Mouse (Mus musculus): ENCODE measurements at regions not wholly inside any gene's neighbourhood (a gene's known extent, or its start where the extent isn't known, plus 50 kb on each side); places are given as distances from the start of the nearest gene placed in this dataset.

GRCm38 (mm10) chr16:37459533-37459890, 74.8 kb upstream of the Stxbp5l start:
- DNase-seq, result no peak

GRCm38 (mm10) chr16:37458592-37459532, 74.1 kb upstream of the Stxbp5l start:
- DNase-seq, result no peak

DNA sequence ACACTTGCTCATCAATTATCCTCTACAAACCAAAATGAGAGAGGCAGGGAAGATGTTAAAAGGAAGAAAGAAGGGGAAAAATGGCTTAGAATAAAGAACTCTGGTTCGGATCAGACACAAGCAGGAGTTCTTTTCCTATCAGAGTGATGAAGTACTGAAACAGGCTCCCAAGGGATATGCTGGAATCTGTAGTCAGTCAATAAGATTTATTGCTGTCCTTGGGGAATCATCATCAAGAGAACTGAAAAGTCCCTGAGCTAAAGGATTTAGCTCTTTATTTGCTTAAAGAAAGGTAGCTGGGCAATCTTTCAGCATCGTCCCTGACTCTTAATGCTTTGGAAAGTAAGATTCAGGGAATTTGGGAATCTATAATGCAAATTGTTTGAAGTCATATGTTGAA, 71.2 kb upstream of the Stxbp5l start:
- DNase-seq, result no peak

DNA sequence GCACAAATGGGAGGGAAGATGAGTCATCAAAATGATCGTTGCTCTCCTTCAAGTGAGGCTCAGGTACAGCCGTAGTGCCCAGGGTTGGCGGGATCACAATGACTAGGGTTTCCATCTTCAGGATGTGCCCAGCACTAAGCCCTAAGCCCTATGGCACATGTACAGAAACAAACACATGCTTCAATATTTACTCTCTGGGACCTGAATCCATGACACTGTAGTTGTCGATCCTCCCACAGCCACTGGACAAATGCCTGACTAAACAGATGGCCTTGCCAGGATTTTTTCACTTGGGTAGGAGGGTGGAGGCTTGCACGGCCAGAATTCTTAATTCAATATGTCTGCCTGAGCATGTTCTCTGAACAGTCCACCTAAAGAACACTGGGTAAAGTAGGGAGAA, 65.1 kb upstream of the Stxbp5l start:
- no peak for DNase-seq

- no peak for DNase-seq
Measured at GRCm38 (mm10) chr16:37445756-37446155, 61.0 kb upstream of the Stxbp5l start.

DNA sequence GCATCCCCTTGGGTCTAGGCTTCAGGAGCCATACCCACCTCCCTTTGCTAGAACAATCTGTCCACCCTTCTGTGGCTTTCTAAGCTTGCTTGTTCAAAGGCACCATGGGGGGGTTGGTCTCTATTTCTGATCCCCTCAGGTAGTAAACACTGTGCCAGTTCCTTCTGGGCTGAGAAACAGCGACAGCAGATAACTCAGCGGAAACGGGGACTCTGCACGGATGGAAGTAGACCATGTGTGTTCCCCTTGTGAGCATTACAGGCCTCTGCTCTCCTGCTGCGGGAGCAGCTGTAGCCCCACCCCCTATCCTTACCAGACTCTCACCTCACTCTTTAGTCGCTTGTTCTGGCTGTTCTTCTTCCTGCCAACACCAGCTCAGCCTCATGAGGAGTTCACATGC, 58.2 kb upstream of the Stxbp5l start:
- DNase-seq, result no peak

DNA sequence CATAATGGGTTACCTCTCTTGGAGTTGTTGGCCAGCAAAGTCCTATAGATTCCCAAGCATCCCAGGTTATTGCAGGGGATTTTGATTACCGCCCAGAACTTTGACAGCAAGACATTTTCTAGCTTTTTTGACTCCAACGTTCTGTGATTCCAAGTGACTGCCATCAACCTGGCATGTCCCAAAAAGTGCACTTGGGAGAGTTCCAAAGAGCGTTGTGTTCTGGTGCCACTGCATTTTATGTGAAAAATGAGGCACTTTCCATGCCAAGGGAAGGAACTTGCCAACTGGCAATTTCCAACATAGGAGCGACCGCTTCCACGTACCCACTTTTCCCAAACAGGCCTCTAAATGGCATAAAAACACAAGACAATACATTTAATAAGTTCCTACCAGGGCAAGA, 57.7 kb upstream of the Stxbp5l start:
- DNase-seq, result no peak

- DNase-seq, result peak; percentile 12 to 33
Measured at GRCm38 (mm10) chr16:37440628-37441164, 55.9 kb upstream of the Stxbp5l start.
